Mouse (Mus musculus) layer of hippocampus, adult 2 months (tissue): ENCODE data around the gene Zbtb48. TPM values are rescaled to one million over a fixed set of nuclear protein-coding genes. Genes with fewer than 3 reads are reported as not detected.

Source experiments
- DNase-seq, 2 experiments: peaks; one replicate each; pipeline ENCODE4 v3.0.0; 2022; ENCODE audit warnings: low spot score in 2 of 2
- H3K27ac ChIP-seq: fragments of 200-600 bp; 2 replicates; pipeline ENCODE4 v1.8.1; 2022
- H3K4me3 ChIP-seq: fragments of 200-600 bp; 2 replicates; pipeline ENCODE4 v1.8.1; 2022; ENCODE audit warnings: mild to moderate bottlenecking
- CTCF ChIP-seq: fragments of 200-600 bp; conservative IDR thresholded peaks from 2 replicates; pipeline ENCODE4 v1.8.1; 2022; ENCODE audit warnings: antibody characterized with exemption, mild to moderate bottlenecking, moderate library complexity
- total RNA-seq, 2 experiments: library from RNA; stranded (reverse); gene quantifications; 2 replicates each; pipeline ENCODE4 v1.2.3; 2021

Gene Zbtb48
- total RNA-seq, 2 experiments from 2014 or later, result 12.7 to 16.9 TPM

GRCm38 (mm10) chr4:152022506-152022905 is 5.0 kb downstream of the Zbtb48 start:
- H3K27ac ChIP-seq, result no peak overlapping the region
- no peak for DNase-seq
- TF ChIP-seq CTCF, result no peak
- H3K4me3 ChIP-seq, result no peak overlapping the region

- H3K27ac ChIP-seq, result no peak overlapping the region
- TF ChIP-seq CTCF, result 0 out of 2 replicates have a peak, but pooled peaks have one; percentile 4
- H3K4me3 ChIP-seq, result no peak overlapping the region
- DNase-seq, result no peak
Measured at GRCm38 (mm10) chr4:152021568-152022097, 5.8 kb downstream of the Zbtb48 start.

- H3K4me3 ChIP-seq, result no peak overlapping the region
- no peak for TF ChIP-seq CTCF
- no peak overlapping the region for H3K27ac ChIP-seq
- DNase-seq, result no peak
Measured at GRCm38 (mm10) chr4:152020024-152020423, 7.4 kb downstream of the Zbtb48 start.

- Histone ChIP-seq H3K4me3 (no peak overlapping the region), H3K27ac (no peak overlapping the region)
- no peak for TF ChIP-seq CTCF
- no peak for DNase-seq
Measured at GRCm38 (mm10) chr4:152019073-152019472, 8.4 kb downstream of the Zbtb48 start.

- DNase-seq, result no peak
- no peak overlapping the region for H3K4me3 ChIP-seq
- no peak overlapping the region for H3K27ac ChIP-seq
- no peak for TF ChIP-seq CTCF
Measured at GRCm38 (mm10) chr4:152013036-152013813, 14.2 kb downstream of the Zbtb48 start.

GRCm38 (mm10) chr4:152012109-152012508 is 15.4 kb downstream of the Zbtb48 start:
- TF ChIP-seq CTCF, result no peak
- no peak for DNase-seq
- Histone ChIP-seq H3K4me3 (no peak overlapping the region), H3K27ac (no peak overlapping the region)

GRCm38 (mm10) chr4:152011171-152011760 is 16.2 kb downstream of the Zbtb48 start:
- DNase-seq, result no peak
- Histone ChIP-seq H3K27ac (peak overlapping the region; percentile 32), H3K4me3 (peak overlapping the region; percentile 93)
- TF ChIP-seq CTCF, result no peak

GRCm38 (mm10) chr4:152010707-152011134 is 16.8 kb downstream of the Zbtb48 start:
- no peak for DNase-seq
- Histone ChIP-seq H3K27ac (peak overlapping the region; percentile 97), H3K4me3 (peak overlapping the region; percentile 93)
- TF ChIP-seq CTCF, result no peak

- DNase-seq, result no peak
- H3K27ac ChIP-seq, result peak overlapping the region; percentile 97
Measured at GRCm38 (mm10) chr4:152010091-152010706, 17.3 kb downstream of the Zbtb48 start.

GRCm38 (mm10) chr4:152009076-152010051 is 18.1 kb downstream of the Zbtb48 start:
- no peak for TF ChIP-seq CTCF
- DNase-seq, result peak; percentile 60 to 61
- Histone ChIP-seq H3K27ac (peak overlapping the region; percentile 97), H3K4me3 (peak overlapping the region; percentile 93)

More at GRCm38 (mm10) chr4:152010091-152010706, 17.3 kb downstream of the Zbtb48 start:
- peak overlapping the region; percentile 93 for H3K4me3 ChIP-seq
- no peak for TF ChIP-seq CTCF

- TF ChIP-seq CTCF, result no peak
- H3K4me3 ChIP-seq, result peak within 1 kb of the TSS; percentile 93
- DNase-seq, result peak; percentile 90 to 93
- H3K27ac ChIP-seq, result peak within 1 kb of the TSS; percentile 97
Measured at GRCm38 (mm10) chr4:152008622-152009075, 18.8 kb downstream of the Zbtb48 start, which contains the start of gene Klhl21. Klhl21 (plus strand) TSS chr4:152008803.

- Histone ChIP-seq H3K27ac (peak overlapping the region; percentile 97), H3K4me3 (peak overlapping the region; percentile 93)
- TF ChIP-seq CTCF, result no peak
- DNase-seq, result no peak
Measured at GRCm38 (mm10) chr4:152008148-152008500, 19.3 kb downstream of the Zbtb48 start.
